In the genomic region with DNA sequence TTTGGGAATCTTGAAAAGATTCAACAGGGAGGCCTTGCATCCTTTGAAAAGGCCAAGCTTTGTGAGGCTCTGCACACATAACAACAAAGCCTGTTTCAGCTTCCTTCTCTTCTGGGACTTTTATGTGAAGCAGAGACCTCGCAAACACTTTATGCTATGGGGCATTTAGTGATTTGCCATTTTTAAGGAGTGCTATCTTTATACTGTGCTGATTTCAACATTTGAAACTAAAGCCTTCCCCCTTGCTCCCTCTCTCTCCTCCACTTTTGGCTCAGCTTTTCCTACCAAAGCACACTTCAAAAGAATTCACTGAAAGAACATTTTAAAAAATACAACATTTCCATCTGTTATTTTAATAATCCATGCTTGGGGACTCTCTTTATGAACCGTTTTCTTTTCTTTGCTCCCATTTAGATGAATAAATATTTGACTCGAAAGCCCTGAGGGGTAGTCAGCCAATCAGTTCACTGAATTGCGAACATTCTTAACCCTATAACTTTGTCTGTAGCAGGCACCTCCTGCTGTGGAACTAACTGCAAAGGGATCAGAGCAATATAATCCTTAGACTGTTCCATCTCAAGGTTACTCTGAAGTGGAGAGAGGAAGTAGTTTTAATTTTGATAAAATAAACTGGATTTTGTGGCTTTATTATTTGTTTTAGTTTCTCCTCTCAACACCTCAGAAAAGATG, we compare ENCODE assay signal across 20 mouse cellular contexts.
A peak's percentile ranks its signal among the peaks of the same experiment; 100 is the strongest.
DNase-seq lines count a peak whose midpoint lies in the region; ATAC-seq lines count a peak whose summit lies in the region.
"Had no signal": no experiment of that assay in that cellular context is flagged by ENCODE, and none has a peak within 500 bp of the region (broad histone marks: within the 10 kb centered on the region; RNA-seq: fewer than 3 reads in every experiment).

No protein-coding gene starts in this region.

- H3K27ac ChIP-seq in neural tube, embryonic 11.5 days (ENCODE audit: low read depth, low read length) = no peak overlapping the region
- no peak overlapping the region for H3K27ac ChIP-seq in midbrain, embryonic 14.5 days (replicated peaks; ENCODE audit: low read depth, low read length)
- no peak overlapping the region for H3K27ac ChIP-seq in kidney, embryonic 14.5 days (ENCODE audit: low read depth, low read length)
- H3K27ac ChIP-seq: forebrain, embryonic 13.5 days; liver, embryonic 12.5 days; macrophage had no signal

- no peaks in the 10 kb centered on the region for H3K36me3 ChIP-seq in neural tube, embryonic 11.5 days (ENCODE audit: control insufficient read depth, insufficient read depth, low read length)
- no peaks in the 10 kb centered on the region for H3K36me3 ChIP-seq in midbrain, embryonic 14.5 days (ENCODE audit: control insufficient read depth, insufficient read depth, low read length)
- no peaks in the 10 kb centered on the region for H3K36me3 ChIP-seq in kidney, embryonic 14.5 days (ENCODE audit: control insufficient read depth, insufficient read depth, low read length)
- H3K36me3 ChIP-seq: G1E; liver, embryonic 12.5 days had no signal

- no peaks in the 10 kb centered on the region for H3K4me1 ChIP-seq in neural tube, embryonic 11.5 days (ENCODE audit: control insufficient read depth, insufficient read depth, low read length)
- H3K4me1 ChIP-seq in midbrain, embryonic 14.5 days (ENCODE audit: control insufficient read depth, insufficient read depth, low read length) = no peaks in the 10 kb centered on the region
- H3K4me1 ChIP-seq in kidney, embryonic 14.5 days (ENCODE audit: control insufficient read depth, insufficient read depth, low read length) = no peaks in the 10 kb centered on the region
- H3K4me1 ChIP-seq: forebrain, embryonic 13.5 days; liver, embryonic 12.5 days had no signal

- H3K27me3 ChIP-seq in neural tube, embryonic 11.5 days (ENCODE audit: control insufficient read depth, insufficient read depth, low read length) = no peaks in the 10 kb centered on the region
- H3K27me3 ChIP-seq in midbrain, embryonic 14.5 days (ENCODE audit: control insufficient read depth, insufficient read depth, low read length) = no peaks in the 10 kb centered on the region
- H3K27me3 ChIP-seq in kidney, embryonic 14.5 days (ENCODE audit: control insufficient read depth, insufficient read depth, low read length) = no peaks in the 10 kb centered on the region
- H3K27me3 ChIP-seq: forebrain, embryonic 13.5 days; liver, embryonic 12.5 days had no signal

- no peak overlapping the region for H3K4me2 ChIP-seq in neural tube, embryonic 11.5 days (ENCODE audit: low read depth)
- no peak overlapping the region for H3K4me2 ChIP-seq in midbrain, embryonic 14.5 days (ENCODE audit: low read length)
- no peak overlapping the region for H3K4me2 ChIP-seq in kidney, embryonic 14.5 days (replicated peaks; ENCODE audit: low read depth, low read length)
- H3K4me2 ChIP-seq: forebrain, embryonic 13.5 days; heart, embryonic 11.5 days; liver, embryonic 12.5 days; lung, embryonic 14.5 days had no signal

- ATAC-seq in neural tube, embryonic 11.5 days (ENCODE audit: insufficient read depth, low FRiP score, low TSS enrichment) = no peak
- ATAC-seq in midbrain, embryonic 14.5 days (ENCODE audit: low FRiP score, low TSS enrichment) = peak; percentile 44; the same call in 1 of the 2 replicates
- no peak for ATAC-seq in kidney, embryonic 14.5 days (ENCODE audit: low FRiP score, low TSS enrichment)
- ATAC-seq: CD4-positive, CD25-positive, alpha-beta regulatory T cell, adult 4 months; forebrain, embryonic 13.5 days; inflammation-experienced regulatory T-cells, adult 6 months; liver, embryonic 12.5 days had no signal

- H3K4me3 ChIP-seq in neural tube, embryonic 11.5 days (ENCODE audit: low read depth, low read length) = no peak overlapping the region
- H3K4me3 ChIP-seq in midbrain, embryonic 14.5 days (replicated peaks; ENCODE audit: low read depth, low read length) = no peak overlapping the region
- no peak overlapping the region for H3K4me3 ChIP-seq in kidney, embryonic 14.5 days (ENCODE audit: low read length)
- H3K4me3 ChIP-seq: forebrain, embryonic 13.5 days; liver, embryonic 12.5 days had no signal

- 33% methylated on average over 4 of the region's 4 CpGs for WGBS in neural tube, embryonic 11.5 days
- WGBS in midbrain, embryonic 14.5 days = 15% methylated on average over 4 of the region's 4 CpGs
- WGBS in kidney, embryonic 14.5 days = 60% methylated on average over 4 of the region's 4 CpGs

- DNase-seq in embryo, embryonic 10 days (ENCODE audit: low spot score) = peak; percentile 20
- DNase-seq in embryo, embryonic 9.5 days (ENCODE audit: extremely low spot score) = no peak
- DNase-seq in neural tube, embryonic 11.5 days (ENCODE audit: low spot score) = peak; percentile 14
- DNase-seq in neural tube, embryonic 10.5 days (ENCODE audit: extremely low spot score, low spot score) = no peak
- DNase-seq in midbrain, embryonic 14.5 days = peak; percentile 38
- DNase-seq in adrenal gland, postnatal 10 days = no peak
- no peak for DNase-seq in cerebellum, adult 9-10 months
- DNase-seq: cerebellum, postnatal 25 days; heart, postnatal 4 days; kidney, adult 9 months; lung, embryonic 14.5 days; right cerebral cortex, postnatal 14 days had no signal

- no peak overlapping the region for H3K9ac ChIP-seq in neural tube, embryonic 11.5 days (ENCODE audit: low read length)
- H3K9ac ChIP-seq in midbrain, embryonic 14.5 days (replicated peaks; ENCODE audit: low read length) = no peak overlapping the region
- no peak overlapping the region for H3K9ac ChIP-seq in kidney, embryonic 14.5 days (ENCODE audit: low read depth, low read length)
- H3K9ac ChIP-seq: forebrain, embryonic 13.5 days; liver, embryonic 12.5 days; lung, embryonic 14.5 days had no signal

- H3K9me3 ChIP-seq in neural tube, embryonic 11.5 days (ENCODE audit: control insufficient read depth, low read length) = no peaks in the 10 kb centered on the region
- H3K9me3 ChIP-seq in midbrain, embryonic 14.5 days (ENCODE audit: control insufficient read depth, low read length) = no peaks in the 10 kb centered on the region
- H3K9me3 ChIP-seq in kidney, embryonic 14.5 days (ENCODE audit: control insufficient read depth, low read length) = peaks cover 2% of the 10 kb centered on the region
- H3K9me3 ChIP-seq: forebrain, embryonic 13.5 days; G1E; liver, embryonic 12.5 days had no signal

Comparison
In these comparisons a context has a peak if more than half of its experiments do, and no peak if none do; other contexts are left out.
1. DNase-seq: peak in embryo, embryonic 10 days (single experiment), neural tube, embryonic 11.5 days (single experiment) and midbrain, embryonic 14.5 days (single experiment); none in embryo, embryonic 9.5 days (single experiment), neural tube, embryonic 10.5 days (single experiment), adrenal gland, postnatal 10 days (single experiment) and cerebellum, adult 9-10 months (single experiment).